Mouse (Mus musculus) layer of hippocampus, adult 6 months (tissue): Measurements from ENCODE around the gene Efemp2. TPM values are rescaled to one million over a fixed set of nuclear protein-coding genes. Genes with fewer than 3 reads are reported as not detected.

Experiments used
- long read RNA-seq, 2 experiments: library from polyadenylated mRNA; unstranded; transcript quantifications; one replicate each; pipeline ENCODE4 v2.0.0; 2019 to 2020
- polyA plus RNA-seq: library from polyadenylated mRNA; unstranded; fragments of <200 nt; fragmentation: Nextera tagmentation; gene quantifications from 2 replicates; pipeline ENCODE4 v1.2.3, GENCODE M21; 2021

Gene Efemp2
- 17.7 and 32.4 TPM in 2 replicates for polyA plus RNA-seq
- long read RNA-seq, experiment 1, transcript Efemp2-204 (11 exons, 1,557 nt) = major isoform, 20 of 86 reads
- long read RNA-seq, experiment 1, transcript Efemp2-201 (10 exons, 1,781 nt) = minor isoform, 5 of 86 reads
- long read RNA-seq, experiment 1, partial matches to known transcripts = 52 of 86 reads
- long read RNA-seq, experiment 1, other reads (novel, unspliced or antisense) = 7 of 86 reads
- long read RNA-seq, experiment 2, transcript Efemp2-204 (11 exons, 1,557 nt) = major isoform, 27 of 39 reads
- long read RNA-seq, experiment 2, transcript Efemp2-201 (10 exons, 1,781 nt) = minor isoform, 7 of 39 reads
- long read RNA-seq, experiment 2, partial matches to known transcripts = 0 of 39 reads
- long read RNA-seq, experiment 2, other reads (novel, unspliced or antisense) = 4 of 39 reads

GRCm38 (mm10) chr19:5473720-5474119, at the start of gene Efemp2:
Gene Efemp2, plus strand, starts transcription at chr19:5473954.

GRCm38 (mm10) chr19:5424782-5425741, 48.7 kb upstream of the Efemp2 start, which contains the start of the genes Drap1 and AI837181:
Gene Drap1, minus strand, starts transcription at chr19:5424979.
Gene AI837181, plus strand, starts transcription at chr19:5425144.

GRCm38 (mm10) chr19:5447515-5448353, 26.0 kb upstream of the Efemp2 start, which contains the start of gene Fosl1:
Gene Fosl1, plus strand, starts transcription at chr19:5447547.

GRCm38 (mm10) chr19:5457746-5458442, 15.9 kb upstream of the Efemp2 start, which contains the start of gene Ccdc85b:
Gene Ccdc85b, minus strand, starts transcription at chr19:5457894.

GRCm38 (mm10) chr19:5460465-5460911, 13.3 kb upstream of the Efemp2 start, which contains the start of gene Fibp:
Gene Fibp, plus strand, starts transcription at chr19:5460615.

GRCm38 (mm10) chr19:5468374-5468773, 5.4 kb upstream of the Efemp2 start, which contains the start of gene Ctsw:
Gene Ctsw, minus strand, starts transcription at chr19:5468507.

GRCm38 (mm10) chr19:5487768-5488550, 14.2 kb downstream of the Efemp2 start, which contains the start of gene Mus81:
Gene Mus81, minus strand, starts transcription at chr19:5488402.

GRCm38 (mm10) chr19:5490313-5490897, 16.7 kb downstream of the Efemp2 start, which contains the start of gene Cfl1:
Gene Cfl1, plus strand, starts transcription at chr19:5490455.

GRCm38 (mm10) chr19:5503687-5504086, 29.9 kb downstream of the Efemp2 start, which contains the start of gene 1700020D05Rik:
Gene 1700020D05Rik, minus strand, starts transcription at chr19:5503787.

GRCm38 (mm10) chr19:5510031-5511026, 36.6 kb downstream of the Efemp2 start, which contains the start of gene Snx32:
Gene Snx32, minus strand, starts transcription at chr19:5510538.

Other genes with a start within 250 kb of the Efemp2 start
- 25.5 and 25.8 TPM in 2 replicates for gene Pacs1, start 200.8 kb upstream of the Efemp2 start, polyA plus RNA-seq
- gene Sf3b2, start 178.5 kb upstream of the Efemp2 start, polyA plus RNA-seq = 214 and 232 TPM in 2 replicates
- gene Gal3st3, start 175.6 kb upstream of the Efemp2 start, polyA plus RNA-seq = 71.6 and 91.0 TPM in 2 replicates
- not detected in 2 replicates for gene Catsper1, start 138.2 kb upstream of the Efemp2 start, polyA plus RNA-seq
- gene Cst6, start 124.4 kb upstream of the Efemp2 start, polyA plus RNA-seq = 20.6 and 32.3 TPM in 2 replicates
- gene Eif1ad, start 107.2 kb upstream of the Efemp2 start, polyA plus RNA-seq = 22.7 and 28.8 TPM in 2 replicates
- gene Banf1, start 106.8 kb upstream of the Efemp2 start, polyA plus RNA-seq = 166 and 174 TPM in 2 replicates
- 23.3 and 23.5 TPM in 2 replicates for gene Sart1, start 85.3 kb upstream of the Efemp2 start, polyA plus RNA-seq
- gene Tsga10ip, start 71.4 kb upstream of the Efemp2 start, polyA plus RNA-seq = not detected in 2 replicates
- gene Drap1, start 49.0 kb upstream of the Efemp2 start, polyA plus RNA-seq = 165 and 209 TPM in 2 replicates
- gene AI837181, start 48.8 kb upstream of the Efemp2 start, polyA plus RNA-seq = 40.3 and 40.7 TPM in 2 replicates
- 0.38 TPM in 1 of 2 replicates, not detected in the other for gene Fosl1, start 26.4 kb upstream of the Efemp2 start, polyA plus RNA-seq
- 15.8 and 16.5 TPM in 2 replicates for gene Ccdc85b, start 16.1 kb upstream of the Efemp2 start, polyA plus RNA-seq
- 85.1 and 88.5 TPM in 2 replicates for gene Fibp, start 13.3 kb upstream of the Efemp2 start, polyA plus RNA-seq
- gene Ctsw, start 5.4 kb upstream of the Efemp2 start, polyA plus RNA-seq = 0.20 and 0.41 TPM in 2 replicates
- 24.3 and 24.9 TPM in 2 replicates for gene Mus81, start 14.4 kb downstream of the Efemp2 start, polyA plus RNA-seq
- gene Cfl1, start 16.5 kb downstream of the Efemp2 start, polyA plus RNA-seq = 906 and 1,048 TPM in 2 replicates
- not detected in 2 replicates for gene 1700020D05Rik, start 29.8 kb downstream of the Efemp2 start, polyA plus RNA-seq
- 50.6 and 51.6 TPM in 2 replicates for gene Snx32, start 36.6 kb downstream of the Efemp2 start, polyA plus RNA-seq
- gene Ovol1, start 86.7 kb downstream of the Efemp2 start, polyA plus RNA-seq = not detected in 2 replicates
- 2.8 and 5.1 TPM in 2 replicates for gene Ap5b1, start 94.1 kb downstream of the Efemp2 start, polyA plus RNA-seq
- 47.4 and 53.5 TPM in 2 replicates for gene Rnaseh2c, start 127.9 kb downstream of the Efemp2 start, polyA plus RNA-seq
- 41.3 and 45.1 TPM in 2 replicates for gene Kat5, start 136.3 kb downstream of the Efemp2 start, polyA plus RNA-seq
- 9.2 and 14.8 TPM in 2 replicates for gene Rela, start 163.5 kb downstream of the Efemp2 start, polyA plus RNA-seq
- 7.2 and 9.3 TPM in 2 replicates for gene Sipa1, start 189.8 kb downstream of the Efemp2 start, polyA plus RNA-seq
- 6.1 and 6.9 TPM in 2 replicates for gene Map3k11, start 214.8 kb downstream of the Efemp2 start, polyA plus RNA-seq
- 6.7 and 8.1 TPM in 2 replicates for gene Pcnx3, start 215.0 kb downstream of the Efemp2 start, polyA plus RNA-seq
- 0.65 and 0.82 TPM in 2 replicates for gene Kcnk7, start 230.4 kb downstream of the Efemp2 start, polyA plus RNA-seq